Mouse (Mus musculus) midbrain, embryonic 14.5 days (tissue): ENCODE data around the gene Rnf126. TPM values are rescaled to one million over a fixed set of nuclear protein-coding genes. Genes with fewer than 3 reads are reported as not detected.

Experiments
- ATAC-seq: fragments of 200-750 bp; cut with Nextera tagmentation; 2 replicates; pipeline ENCODE4 v1.8.0; 2017; ENCODE audit warnings: moderate number of reproducible peaks, moderate library complexity; ENCODE audit not compliant: low FRiP score, low TSS enrichment
- DNase-seq: peaks from one replicate; pipeline ENCODE4 v3.0.0-alpha.2; 2015
- H3K27ac ChIP-seq: fragments of 300-500 bp; sonication (generic); replicated peaks from 2 replicates; pipeline ENCODE4 v1.5.1; 2014; ENCODE audit warnings: mild to moderate bottlenecking, low read depth, low read length, moderate library complexity
- H3K27me3 ChIP-seq: fragments of 300-500 bp; sonication (generic); 2 replicates; pipeline ENCODE4 v1.6.1; 2014; ENCODE audit warnings: low read length, control low read depth, mixed read lengths; ENCODE audit not compliant: control insufficient read depth, insufficient read depth
- H3K36me3 ChIP-seq: fragments of 300-500 bp; sonication (generic); 2 replicates; pipeline ENCODE4 v1.6.1; 2014; ENCODE audit warnings: low read length, control low read depth; ENCODE audit not compliant: control insufficient read depth, insufficient read depth
- H3K4me1 ChIP-seq: fragments of 300-500 bp; sonication (generic); 2 replicates; pipeline ENCODE4 v1.6.1; 2014; ENCODE audit warnings: mild to moderate bottlenecking, antibody characterized with exemption, low read length, control low read depth; ENCODE audit not compliant: control insufficient read depth, insufficient read depth
- H3K4me2 ChIP-seq: fragments of 300-500 bp; sonication (generic); 2 replicates; pipeline ENCODE4 v1.6.1; 2014; ENCODE audit warnings: mild to moderate bottlenecking, low read length, moderate library complexity
- H3K4me3 ChIP-seq: fragments of 300-500 bp; sonication (generic); replicated peaks from 2 replicates; pipeline ENCODE4 v1.5.1; 2014; ENCODE audit warnings: low read depth, low read length
- H3K9ac ChIP-seq: fragments of 300-500 bp; sonication (generic); replicated peaks from 2 replicates; pipeline ENCODE4 v1.6.1; 2014; ENCODE audit warnings: mild to moderate bottlenecking, low read length, moderate library complexity
- H3K9me3 ChIP-seq: fragments of 300-500 bp; sonication (generic); 2 replicates; pipeline ENCODE4 v1.6.1; 2016; ENCODE audit warnings: low read length, control low read depth, mixed read lengths; ENCODE audit not compliant: control insufficient read depth
- WGBS: fragments of 180-500 bp; shearing (Covaris S2); extraction: QIAGEN DNeasy Blood & Tissue Kit; methylation state at CpG from one replicate; pipeline ENCODE4 v1.1.7; 2014; 5-methylcytosine and 5-hydroxymethylcytosine counted together
- polyA plus RNA-seq: library from polyadenylated mRNA; unstranded; fragments of >200 nt; fragmentation: Nextera tagmentation; extraction: Ambion mirVana; gene quantifications from 2 replicates; pipeline ENCODE4 v1.2.1, GENCODE M21; 2014

Gene Rnf126
- polyA plus RNA-seq, 1 experiment from 2014 or later: 94.6 TPM

GRCm38 (mm10) chr10:79777103-79777531 lies 10.4 kb upstream of the Rnf126 start, which contains the start of gene Fstl3:
Gene Fstl3 (plus strand): TSS chr10:79777272.
- 3% methylated on average over 39 of the region's 39 CpGs for WGBS
- DNase-seq (no peak), ATAC-seq (no peak)
- Histone ChIP-seq H3K4me1 (peaks cover 7% of the 10 kb centered on the region; the same call in 1 of the 2 replicates), H3K9me3 (peaks cover 3% of the 10 kb centered on the region; the same call in 1 of the 2 replicates), H3K4me2 (peak within 1 kb of the TSS; percentile 38), H3K27ac (no peak within 1 kb of the TSS), H3K27me3 (peaks cover 32% of the 10 kb centered on the region; the same call in 1 of the 2 replicates), H3K4me3 (no peak within 1 kb of the TSS), H3K36me3 (no peaks in the 10 kb centered on the region), H3K9ac (peak within 1 kb of the TSS; percentile 39; the same call in 1 of the 2 replicates)

- Histone ChIP-seq H3K9ac (no peak overlapping the region), H3K4me3 (no peak overlapping the region), H3K27ac (no peak overlapping the region), H3K4me1 (no peaks in the 10 kb centered on the region), H3K9me3 (peaks cover 3% of the 10 kb centered on the region; the same call in 1 of the 2 replicates), H3K27me3 (peaks cover 21% of the 10 kb centered on the region; the same call in 1 of the 2 replicates), H3K4me2 (no peak overlapping the region), H3K36me3 (no peaks in the 10 kb centered on the region)
- ATAC-seq (no peak), DNase-seq (no peak)
- 71% methylated on average over 5 of the region's 5 CpGs for WGBS
Observed at GRCm38 (mm10) chr10:79774486-79775279, 7.9 kb upstream of the Rnf126 start.

- Histone ChIP-seq H3K9ac (no peak overlapping the region), H3K4me3 (no peak overlapping the region), H3K4me1 (peaks cover 1% of the 10 kb centered on the region), H3K27me3 (peaks cover 11% of the 10 kb centered on the region; the same call in 1 of the 2 replicates), H3K36me3 (no peaks in the 10 kb centered on the region), H3K27ac (no peak overlapping the region), H3K4me2 (no peak overlapping the region), H3K9me3 (peaks cover 3% of the 10 kb centered on the region; the same call in 1 of the 2 replicates)
- DNase-seq (no peak), ATAC-seq (no peak)
- WGBS: 95% methylated on average over 2 of the region's 2 CpGs
Observed at GRCm38 (mm10) chr10:79773208-79773607, 6.5 kb upstream of the Rnf126 start.

- Histone ChIP-seq H3K4me3 (no peak overlapping the region), H3K27me3 (peaks cover 4% of the 10 kb centered on the region; the same call in 1 of the 2 replicates), H3K27ac (no peak overlapping the region), H3K9me3 (peaks cover 3% of the 10 kb centered on the region; the same call in 1 of the 2 replicates), H3K9ac (no peak overlapping the region), H3K4me1 (peaks cover 8% of the 10 kb centered on the region), H3K36me3 (no peaks in the 10 kb centered on the region), H3K4me2 (no peak overlapping the region)
- ATAC-seq (no peak), DNase-seq (no peak)
- WGBS: 92% methylated on average over 3 of the region's 3 CpGs
Observed at GRCm38 (mm10) chr10:79772320-79772719, 5.6 kb upstream of the Rnf126 start.

GRCm38 (mm10) chr10:79769329-79769728 lies 2.6 kb upstream of the Rnf126 start:
- ATAC-seq: no peak
- no peak overlapping the region for H3K4me2 ChIP-seq
- H3K4me1 ChIP-seq: peaks cover 24% of the 10 kb centered on the region
- no peaks in the 10 kb centered on the region for H3K36me3 ChIP-seq
- WGBS: 64% methylated on average over 4 of the region's 4 CpGs
- H3K27ac ChIP-seq: no peak overlapping the region
- H3K9ac ChIP-seq: no peak overlapping the region
- no peaks in the 10 kb centered on the region for H3K9me3 ChIP-seq
- no peak for DNase-seq
- H3K27me3 ChIP-seq: no peaks in the 10 kb centered on the region
- H3K4me3 ChIP-seq: no peak overlapping the region

- WGBS: 3% methylated on average over 5 of the region's 5 CpGs
- Histone ChIP-seq H3K4me1 (peaks cover 24% of the 10 kb centered on the region), H3K27ac (no peak overlapping the region), H3K4me2 (peak overlapping the region; percentile 97), H3K9me3 (no peaks in the 10 kb centered on the region), H3K36me3 (no peaks in the 10 kb centered on the region), H3K4me3 (0 out of 2 replicates have a peak overlapping the region, but pooled peaks have one; percentile 1), H3K27me3 (no peaks in the 10 kb centered on the region), H3K9ac (no peak overlapping the region)
- DNase-seq (peak; percentile 87), ATAC-seq (no peak)
Observed at GRCm38 (mm10) chr10:79768400-79768799, 1.6 kb upstream of the Rnf126 start.

- peak; percentile 96 for DNase-seq
- Histone ChIP-seq H3K9me3 (no peaks in the 10 kb centered on the region), H3K4me3 (peak overlapping the region; percentile 91), H3K27me3 (no peaks in the 10 kb centered on the region), H3K27ac (peak overlapping the region; percentile 92), H3K36me3 (no peaks in the 10 kb centered on the region; the same call in 1 of the 2 replicates), H3K9ac (peak overlapping the region; percentile 84; the same call in 1 of the 2 replicates), H3K4me2 (peak overlapping the region; percentile 97), H3K4me1 (peaks cover 24% of the 10 kb centered on the region)
- ATAC-seq: peak; percentile 87
- WGBS: 10% methylated on average over 40 of the region's 40 CpGs
Observed at GRCm38 (mm10) chr10:79767372-79768244, 856 bp upstream of the Rnf126 start.

GRCm38 (mm10) chr10:79766001-79766507 lies 698 bp downstream of the Rnf126 start:
- peak overlapping the region; percentile 97 for H3K4me2 ChIP-seq
- H3K36me3 ChIP-seq: peaks cover 14% of the 10 kb centered on the region
- peaks cover 24% of the 10 kb centered on the region for H3K4me1 ChIP-seq
- H3K9ac ChIP-seq: peak overlapping the region; percentile 84
- H3K27me3 ChIP-seq: no peaks in the 10 kb centered on the region
- ATAC-seq: 0 out of 2 replicates have a peak, but pooled peaks have one; percentile 8
- peak overlapping the region; percentile 91 for H3K4me3 ChIP-seq
- no peaks in the 10 kb centered on the region for H3K9me3 ChIP-seq
- DNase-seq: no peak
- H3K27ac ChIP-seq: peak overlapping the region; percentile 92
- WGBS: 9% methylated on average over 16 of the region's 16 CpGs
